Mouse (Mus musculus) CD4-positive, CD25-positive, alpha-beta regulatory T cell, adult 9 weeks (primary cell): ENCODE results near the gene Hcar1. TPM values are rescaled to one million over a fixed set of nuclear protein-coding genes. Genes with fewer than 3 reads are reported as not detected.

Experiments used
- polyA plus RNA-seq: library from polyadenylated mRNA; unstranded; fragments of 100-300 nt; shearing (Covaris generic); gene quantifications from one replicate; pipeline ENCODE4 v1.2.1, GENCODE M21; 2017

Gene Hcar1
- polyA plus RNA-seq: not detected

DNA sequence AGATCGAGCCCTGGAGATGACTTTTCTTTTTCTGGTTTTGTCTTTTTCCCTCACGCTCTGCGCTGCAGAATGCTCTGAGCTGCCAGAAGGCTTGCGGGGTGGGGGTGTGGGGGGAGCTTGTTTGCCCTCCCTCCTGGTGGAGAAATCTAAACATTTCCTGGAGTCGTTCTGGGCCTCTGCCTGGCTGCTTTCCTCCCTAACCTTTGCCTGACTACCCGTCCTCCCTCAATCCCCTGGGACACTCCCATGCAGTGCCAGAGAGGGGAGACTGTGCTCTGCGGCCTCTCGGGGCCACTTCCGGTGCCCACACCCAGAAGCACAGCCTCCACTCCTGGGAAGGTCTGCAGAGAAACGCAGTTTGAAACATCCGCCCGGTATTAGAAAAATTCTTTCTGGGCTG lies at the start of gene Hcar1:
Gene Hcar1, minus strand, starts transcription at position 93 of the 400 bp plus-strand sequence.

DNA sequence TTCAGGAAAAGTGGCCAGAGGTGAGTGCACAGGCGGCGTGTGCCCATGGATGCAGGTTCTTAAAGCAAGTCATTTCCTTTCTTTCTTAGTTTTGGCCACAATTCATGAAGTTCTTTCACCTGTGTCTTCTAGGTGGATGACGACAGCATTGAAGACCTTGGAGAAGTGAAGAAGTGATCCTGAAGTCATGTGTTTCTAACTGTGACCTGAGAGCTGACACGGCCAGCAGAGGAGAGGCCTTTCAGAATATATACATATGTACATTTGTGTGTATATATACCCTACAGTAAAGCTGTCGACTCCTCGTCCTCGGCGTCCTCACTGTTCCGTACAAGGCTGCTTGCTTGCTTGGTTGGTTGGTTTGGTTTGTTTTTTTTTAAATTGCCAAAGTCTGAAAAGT lies 47.3 kb upstream of the Hcar1 start, which contains the start of gene Gm43518:
Gene Gm43518, plus strand, starts transcription at position 301 of the 400 bp plus-strand sequence.

DNA sequence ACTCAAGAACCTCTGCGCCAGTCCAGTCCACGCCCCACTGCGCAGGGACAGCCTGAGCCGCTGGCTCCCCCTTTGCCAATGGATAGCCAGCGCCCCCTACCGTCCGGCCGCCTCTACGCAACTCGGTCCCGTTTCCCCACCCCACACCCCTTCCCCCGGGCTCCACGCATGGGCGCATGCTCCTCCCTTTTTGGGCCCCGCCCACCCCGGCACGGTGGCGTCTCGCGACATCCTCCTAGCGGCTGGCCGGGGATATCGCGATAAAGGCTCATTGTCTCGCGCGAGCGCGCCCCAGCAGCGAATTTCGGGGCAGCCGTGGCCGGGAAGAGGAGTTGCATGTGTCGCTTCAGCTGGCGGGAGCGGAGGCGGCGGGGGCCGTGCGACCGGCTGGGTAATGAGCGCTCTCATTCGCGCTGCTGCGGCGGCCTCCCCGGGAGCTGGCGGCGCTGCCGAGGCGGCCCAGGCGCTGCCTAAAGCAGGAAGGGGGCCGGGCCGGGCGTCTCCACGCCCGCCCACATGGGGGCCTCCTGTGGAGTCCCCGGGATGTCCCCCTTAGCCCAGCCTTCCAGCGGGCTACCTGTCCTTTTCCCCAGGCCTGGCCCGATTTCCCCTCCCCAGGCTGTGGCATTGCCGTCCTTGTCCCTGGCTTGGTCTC lies 27.3 kb upstream of the Hcar1 start, which contains the start of gene Denr:
Gene Denr, plus strand, starts transcription at position 200 of the 655 bp plus-strand sequence.

DNA sequence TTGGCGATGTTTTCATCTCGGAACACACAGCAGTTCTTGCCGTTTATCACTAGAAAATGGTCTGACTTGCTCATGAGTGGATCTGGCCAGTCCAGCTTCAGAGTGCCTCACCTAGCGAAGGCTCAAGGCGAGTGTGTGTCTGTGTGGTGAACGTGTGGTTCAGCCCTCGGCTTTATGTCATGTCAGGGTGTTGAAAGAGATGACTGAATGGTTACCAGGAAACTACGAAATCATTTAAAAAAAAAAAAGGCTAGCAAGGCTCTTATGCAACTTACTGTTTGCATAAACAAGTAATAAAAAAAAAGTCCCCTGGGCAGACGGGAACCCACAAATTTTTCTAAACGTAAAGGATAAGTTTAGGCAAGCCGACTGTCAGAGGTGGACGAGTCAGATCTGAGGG lies 14.5 kb downstream of the Hcar1 start, which contains the start of gene Hcar2:
Gene Hcar2, minus strand, starts transcription at position 135 of the 400 bp plus-strand sequence.

Other genes starting within 250 kb of the Hcar1 start
- gene Clip1, start 195.4 kb downstream of the Hcar1 start, polyA plus RNA-seq: 102 TPM
- 98.7 TPM for gene Zcchc8, start 158.9 kb downstream of the Hcar1 start, polyA plus RNA-seq
- gene Rsrc2, start 130.6 kb downstream of the Hcar1 start, polyA plus RNA-seq: 207 TPM
- gene Kntc1, start 130.3 kb downstream of the Hcar1 start, polyA plus RNA-seq: 2.9 TPM
- gene Hcar2, start 14.5 kb downstream of the Hcar1 start, polyA plus RNA-seq: 0.51 TPM
- gene Denr, start 27.2 kb upstream of the Hcar1 start, polyA plus RNA-seq: 105 TPM
- gene Gm43518, start 47.4 kb upstream of the Hcar1 start, polyA plus RNA-seq: 6.3 TPM
- gene Ccdc62, start 50.7 kb upstream of the Hcar1 start, polyA plus RNA-seq: 6.1 TPM
- gene Hip1r, start 93.6 kb upstream of the Hcar1 start, polyA plus RNA-seq: 49.5 TPM
- gene Vps37b, start 152.2 kb upstream of the Hcar1 start, polyA plus RNA-seq: 61.5 TPM
- gene Abcb9, start 215.8 kb upstream of the Hcar1 start, polyA plus RNA-seq: 57.8 TPM
- 26.9 TPM for gene Ogfod2, start 232.3 kb upstream of the Hcar1 start, polyA plus RNA-seq
- gene Arl6ip4, start 236.1 kb upstream of the Hcar1 start, polyA plus RNA-seq: 114 TPM